Mouse (Mus musculus): ENCODE measurements around the gene Mcm6.

Gene Mcm6

DNA sequence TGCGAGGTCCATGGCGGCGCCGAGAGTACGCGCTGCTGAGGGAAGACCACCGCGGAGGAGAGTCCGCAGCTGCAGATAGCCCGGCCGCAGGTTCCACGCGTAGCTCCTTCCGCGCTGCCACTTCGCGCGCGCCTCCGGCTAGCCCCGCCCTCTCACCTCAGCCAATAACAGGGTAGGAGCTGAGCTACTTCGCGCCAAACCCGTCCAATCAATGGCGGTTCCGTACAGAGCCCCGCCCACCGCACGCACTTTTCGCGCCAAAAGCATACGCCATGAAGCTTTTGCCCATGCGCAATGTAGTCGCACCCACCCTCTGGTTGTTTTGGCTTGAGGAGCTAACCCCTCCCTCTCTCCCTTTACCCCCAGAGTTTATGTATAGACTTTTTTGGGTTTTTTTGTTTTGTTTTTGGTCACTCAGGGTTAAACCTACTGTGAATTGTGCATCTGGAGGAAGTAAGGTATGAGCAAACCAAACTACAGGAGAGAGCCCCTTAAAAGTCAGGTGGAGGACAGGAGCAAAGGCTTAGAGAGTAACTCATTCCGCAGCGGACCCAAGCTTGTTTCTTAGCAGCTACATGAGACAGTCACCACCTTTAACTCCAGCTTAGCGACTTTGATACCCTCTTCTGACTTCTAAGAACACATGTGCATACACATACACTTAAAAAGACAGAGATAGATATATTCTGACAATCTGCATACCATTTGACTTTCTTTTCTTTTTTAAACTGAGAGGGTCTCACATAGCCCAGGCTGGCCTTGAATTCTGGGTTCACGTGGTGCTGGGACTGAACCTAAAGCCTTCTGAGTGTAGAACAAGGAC is at the start of gene Mcm6:
TSS of gene Mcm6 (minus strand) at position 111 of the 823 bp plus-strand sequence.
- peak; percentile 93 for DNase-seq

DNA sequence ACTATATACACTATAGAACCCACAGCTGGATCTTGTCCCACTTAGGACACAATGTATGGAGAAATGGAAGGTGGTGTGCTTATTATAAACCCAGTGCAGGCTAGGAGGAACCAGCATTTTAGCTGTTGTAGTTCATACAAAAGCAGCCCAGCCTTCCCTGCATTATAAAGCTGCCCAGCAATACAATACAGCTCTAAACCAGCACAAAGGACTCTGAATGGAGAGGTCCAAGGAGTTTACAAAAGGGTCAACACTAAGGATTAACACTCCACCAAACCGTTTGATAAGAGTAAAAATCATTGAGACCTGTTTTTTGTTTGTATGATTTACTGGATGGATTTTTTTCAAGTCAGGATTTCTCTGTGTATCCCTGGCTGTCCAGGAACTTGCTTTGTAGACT is 47.4 kb upstream of the Mcm6 start:
- DNase-seq, result no peak

DNA sequence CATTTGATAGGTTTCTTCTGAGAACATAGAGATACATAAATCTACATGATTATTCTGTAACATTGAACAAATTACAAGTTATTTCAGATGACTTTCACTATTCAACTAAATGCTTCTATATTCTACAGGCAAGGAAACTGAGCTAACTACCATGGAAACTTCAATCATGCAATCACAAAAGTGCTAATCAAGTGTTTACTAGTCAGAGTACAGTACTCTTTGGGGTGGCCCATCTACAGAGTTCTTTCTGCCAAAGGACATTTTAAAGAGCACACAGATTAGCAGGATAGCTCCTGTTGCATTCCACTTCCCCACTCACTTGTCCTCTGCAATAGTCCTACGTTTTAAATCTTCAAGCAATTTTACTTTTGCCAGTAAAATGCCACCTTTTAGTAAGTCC is 46.2 kb upstream of the Mcm6 start:
- no peak for DNase-seq

DNA sequence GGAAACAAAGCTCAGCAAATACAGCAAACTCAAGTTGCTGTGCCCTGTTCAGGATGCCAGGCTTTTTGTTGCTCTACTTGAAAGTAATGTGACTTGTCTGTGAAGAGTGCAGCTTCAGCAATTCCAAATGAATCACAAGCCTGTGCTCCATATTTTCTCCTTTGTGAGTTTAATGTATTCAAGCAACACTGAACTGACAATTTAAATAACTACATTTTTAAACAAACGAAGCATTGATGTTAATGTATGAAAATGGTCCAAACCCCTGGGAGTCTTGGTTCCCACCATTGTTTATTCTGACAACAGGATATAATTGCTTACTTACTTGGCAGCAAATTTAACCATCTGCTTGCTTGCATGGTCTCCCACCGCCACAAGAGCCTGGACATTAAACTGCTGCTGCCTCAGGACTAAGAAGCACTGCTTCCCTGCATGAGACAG is 45.6 kb upstream of the Mcm6 start:
- no peak for DNase-seq

DNA sequence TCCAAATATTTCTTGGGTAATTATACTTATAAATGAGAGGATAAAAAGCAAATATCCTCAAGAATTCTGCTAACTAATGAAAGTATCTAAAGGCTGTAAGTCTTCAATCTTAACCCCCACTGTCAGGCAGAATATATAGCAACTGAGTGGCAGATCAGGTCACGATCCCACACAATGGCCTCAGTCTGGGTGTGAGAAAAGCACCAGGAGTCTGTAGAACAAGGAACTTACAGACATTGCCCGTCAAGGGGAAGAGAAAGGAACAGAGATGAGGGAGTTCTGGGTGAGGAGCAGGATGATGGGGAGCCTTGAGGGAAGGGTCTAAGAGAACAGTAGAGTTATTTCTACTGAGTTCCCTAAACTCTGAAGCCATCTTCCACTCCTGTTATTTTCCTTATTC is 41.5 kb upstream of the Mcm6 start:
- DNase-seq, result no peak

DNA sequence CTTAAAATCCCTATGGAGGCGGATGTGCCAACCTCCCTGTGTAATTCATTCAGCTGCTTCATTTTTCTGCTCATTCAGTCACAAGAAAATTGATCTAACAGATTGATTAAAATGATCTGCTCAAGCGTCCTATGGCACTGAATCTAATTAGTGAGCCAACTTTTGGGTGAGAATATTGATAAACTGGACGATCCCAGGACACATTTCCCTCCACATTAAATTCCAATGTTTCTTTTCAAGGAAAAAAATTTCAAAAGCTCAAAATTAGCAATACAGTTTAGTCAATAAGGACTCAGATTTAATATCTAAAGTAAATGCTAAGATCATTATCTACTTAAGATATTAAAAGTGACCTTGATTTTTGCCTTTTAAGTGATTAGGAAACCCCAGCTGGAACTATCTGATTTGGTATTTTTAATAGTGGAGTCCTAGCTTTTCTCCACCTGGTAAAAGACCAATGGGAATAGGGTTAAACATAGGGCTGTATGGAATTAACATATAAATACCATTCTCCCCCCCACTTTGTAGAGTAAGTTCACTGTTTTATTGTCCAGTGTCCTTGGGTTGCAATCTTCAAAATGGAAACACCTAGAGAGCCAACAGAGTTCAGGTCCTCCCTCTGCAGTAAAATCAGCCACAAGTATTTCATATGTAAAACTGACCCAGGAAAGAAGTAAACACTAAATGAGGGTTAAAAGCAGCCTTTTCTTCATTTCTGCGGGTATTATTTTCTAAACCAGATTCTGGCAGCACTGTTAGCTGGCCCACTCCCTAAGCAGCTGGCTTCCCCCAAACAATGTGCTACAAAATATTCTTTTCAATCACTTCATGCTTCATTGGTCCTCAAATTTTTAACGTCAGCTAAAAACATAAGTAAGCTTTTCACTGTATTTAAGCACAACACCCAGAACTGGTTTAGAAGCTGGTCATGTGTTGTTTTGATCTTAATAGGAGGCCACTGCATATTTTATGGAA is 40.8 kb upstream of the Mcm6 start:
- DNase-seq, result no peak

DNA sequence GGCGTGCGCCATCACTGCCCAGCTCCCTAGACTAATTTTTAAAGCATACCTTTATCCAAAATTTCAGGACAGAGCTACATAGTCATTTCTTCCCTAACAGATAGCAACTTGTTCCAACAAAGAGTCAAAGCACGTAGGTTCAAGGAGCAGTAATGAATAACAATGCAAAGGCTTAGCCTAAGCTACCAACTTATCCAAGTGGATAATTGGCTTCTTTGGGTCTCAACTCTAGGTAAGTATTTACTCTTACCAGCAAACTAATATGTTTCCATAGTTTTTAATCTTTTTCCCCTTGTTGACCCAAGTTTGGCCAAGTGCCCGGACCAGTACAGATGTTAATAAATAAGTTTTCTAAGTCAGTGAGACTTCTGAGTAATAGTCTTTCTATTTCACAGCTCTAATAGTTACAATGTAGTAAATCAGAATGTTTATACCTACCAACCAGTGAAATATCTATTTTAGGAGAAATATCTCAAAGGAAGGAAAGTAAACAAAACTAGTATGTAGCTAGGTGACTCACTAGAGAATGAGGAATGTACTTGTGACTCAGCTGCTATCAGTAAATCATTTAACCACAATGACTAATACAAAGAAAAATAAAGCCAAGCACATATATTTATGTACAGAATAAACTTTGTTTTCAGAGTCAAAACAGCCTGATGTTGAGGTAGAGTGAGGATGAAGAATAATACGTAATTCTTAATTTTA is 39.4 kb upstream of the Mcm6 start:
- DNase-seq, result no peak

DNA sequence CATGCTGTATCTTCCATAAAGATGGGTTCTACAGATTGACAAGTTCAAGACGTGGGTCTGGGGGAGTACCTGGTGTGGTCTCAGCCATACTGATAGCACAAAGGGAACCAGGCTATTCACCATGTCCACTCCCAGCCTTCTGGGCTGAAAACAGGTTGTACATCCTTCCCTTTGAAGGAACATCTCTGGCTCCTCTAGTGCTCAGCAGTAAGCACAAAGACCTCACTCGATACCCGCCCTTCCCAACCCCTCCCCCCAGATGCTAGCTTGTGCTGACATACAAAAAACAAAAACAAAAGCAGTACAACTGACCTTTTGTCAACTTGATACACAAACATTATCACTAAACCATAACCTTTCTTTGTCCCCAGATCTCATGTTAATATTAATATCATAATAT is 35.2 kb upstream of the Mcm6 start:
- no peak for DNase-seq

DNA sequence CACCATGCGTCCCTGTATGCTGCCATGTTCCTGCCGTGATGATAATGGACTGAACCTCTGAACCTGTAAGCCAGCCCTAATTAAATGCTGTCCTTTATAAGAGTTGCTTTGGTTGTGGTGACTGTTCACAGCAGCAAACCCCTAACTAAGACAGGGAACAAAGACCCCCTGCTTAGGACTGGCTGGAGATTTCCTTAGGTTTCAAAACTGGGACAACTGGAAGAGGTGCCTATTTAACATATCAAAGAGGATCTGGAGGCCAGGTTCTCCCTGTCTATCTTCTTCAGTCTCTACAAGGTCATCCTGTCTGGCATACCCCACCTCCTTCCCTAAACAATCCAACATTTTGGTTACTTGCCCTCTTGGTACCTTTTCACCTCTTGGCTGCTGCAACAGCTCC is 32.9 kb upstream of the Mcm6 start:
- no peak for DNase-seq

DNA sequence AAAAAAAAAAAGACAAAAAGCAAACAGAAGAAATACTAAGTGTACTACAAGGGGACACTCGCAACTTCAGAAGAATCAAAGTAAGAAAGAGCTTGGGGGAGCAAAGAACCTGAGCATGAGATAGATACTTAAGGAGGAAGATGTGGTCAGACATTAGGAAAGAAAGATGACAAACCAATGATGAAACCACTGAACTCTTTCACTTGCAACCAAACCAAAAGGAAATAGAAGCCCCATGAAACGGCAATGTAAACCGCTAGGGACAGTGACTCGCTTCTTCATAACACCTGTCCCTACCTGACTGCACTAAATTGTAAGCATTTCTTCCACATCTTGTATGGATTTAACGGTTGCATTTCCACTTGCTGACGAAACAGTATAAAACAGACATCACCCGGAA is 27.0 kb upstream of the Mcm6 start:
- DNase-seq, result no peak

DNA sequence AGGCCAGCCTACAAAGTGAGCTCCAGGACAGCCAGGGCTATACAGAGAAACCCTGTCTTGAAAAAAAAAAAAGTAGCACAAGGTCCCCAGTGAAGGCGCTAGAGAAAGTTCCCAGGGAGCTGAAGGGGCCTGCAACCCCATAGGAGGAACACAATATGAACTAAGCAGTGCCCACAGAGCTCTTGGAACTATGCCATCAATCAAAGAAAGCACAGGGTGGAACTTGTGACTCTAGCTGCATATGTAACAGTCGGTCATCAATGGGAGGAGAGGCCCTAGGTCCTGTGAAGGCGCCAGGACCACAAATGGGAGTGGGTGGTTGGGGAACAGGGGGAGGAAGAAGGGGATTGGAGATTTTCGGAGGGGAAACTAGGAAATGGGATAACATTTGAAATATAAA is 17.4 kb upstream of the Mcm6 start:
- no peak for DNase-seq

DNA sequence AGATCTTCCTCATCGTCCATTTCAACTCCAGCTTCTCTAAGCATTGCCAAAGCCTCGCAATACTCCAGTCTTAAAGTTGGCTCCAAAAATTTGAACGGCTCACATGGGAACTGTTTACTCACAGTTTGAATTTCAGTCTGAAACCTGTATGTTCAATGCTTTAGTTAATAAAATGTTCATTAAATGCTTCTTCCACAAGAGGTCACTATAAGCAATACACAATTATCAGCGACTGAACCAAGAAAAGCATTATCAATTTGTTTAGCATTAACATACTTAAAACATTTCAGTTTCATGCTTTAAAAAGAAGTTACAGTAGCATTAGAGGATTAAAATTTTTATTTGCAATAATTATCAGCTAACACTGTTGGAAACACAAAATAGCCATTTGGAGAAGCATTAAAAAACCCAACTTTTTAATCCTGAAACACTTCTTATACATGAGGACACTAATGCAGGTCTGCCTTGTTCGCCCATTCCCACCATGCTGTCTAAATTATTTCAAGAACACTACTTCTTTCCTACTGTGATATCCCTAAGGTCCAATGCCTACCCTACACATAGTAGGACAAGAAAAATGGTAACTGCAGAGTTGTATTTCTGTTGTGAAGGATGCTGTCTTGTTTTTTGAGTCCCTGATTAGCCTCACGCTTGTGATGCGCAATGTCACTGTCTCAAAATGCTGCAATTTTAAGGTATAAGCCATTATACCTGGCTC is 12.8 kb upstream of the Mcm6 start:
- DNase-seq, result no peak

DNA sequence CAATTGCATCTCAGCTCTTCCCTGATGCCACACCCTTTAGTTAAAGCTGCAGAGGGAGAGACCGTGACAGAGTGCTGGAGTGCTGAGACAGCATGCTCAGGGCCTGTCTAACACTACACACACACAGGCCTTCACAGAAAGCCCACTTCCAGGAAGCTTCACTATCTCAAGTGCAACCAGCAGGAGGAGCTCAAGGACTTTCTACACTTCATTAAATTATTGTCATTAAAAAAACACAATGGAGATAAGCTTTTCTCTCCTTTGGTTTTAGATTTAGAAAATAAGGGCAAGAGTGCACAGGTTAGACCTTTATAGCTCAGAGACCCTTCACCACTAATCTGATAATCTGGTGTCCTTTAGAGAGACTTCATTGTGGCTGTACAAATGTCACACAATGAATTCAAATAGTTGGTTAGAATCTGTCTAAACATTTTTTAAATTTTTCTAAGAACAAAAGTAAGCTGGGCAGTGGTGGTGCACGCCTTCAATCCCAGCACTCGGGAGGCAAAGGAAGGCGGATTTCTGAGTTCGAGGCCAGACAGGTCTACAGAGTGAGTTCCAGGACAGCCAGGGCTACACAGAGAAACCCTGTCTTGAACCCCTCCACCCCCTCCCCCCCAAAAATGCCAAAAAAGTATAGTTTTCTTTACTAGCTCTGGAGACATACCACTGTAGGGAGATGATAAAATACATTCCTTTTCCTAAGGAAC is 9.4 kb upstream of the Mcm6 start:
- no peak for DNase-seq

DNA sequence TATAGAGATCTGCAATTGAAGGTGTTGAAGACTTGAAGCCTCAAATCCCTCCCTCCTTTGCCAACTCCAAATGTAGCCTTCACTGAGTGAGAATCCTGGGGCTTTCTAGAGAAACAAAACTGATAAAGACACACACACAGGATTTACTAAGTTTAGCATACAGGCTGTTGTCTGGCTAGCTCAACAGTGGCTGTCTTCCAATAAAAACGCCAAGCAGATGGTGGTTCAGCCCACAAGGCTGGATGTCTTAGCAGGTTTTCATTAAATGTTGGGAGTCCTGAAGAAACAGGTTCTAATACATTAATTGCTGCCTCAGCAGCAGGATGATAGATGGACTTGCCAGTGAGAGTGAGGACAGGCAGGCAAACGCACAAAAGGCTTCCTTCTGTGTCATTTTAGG is 1.1 kb upstream of the Mcm6 start:
- DNase-seq, result peak; percentile 63

DNA sequence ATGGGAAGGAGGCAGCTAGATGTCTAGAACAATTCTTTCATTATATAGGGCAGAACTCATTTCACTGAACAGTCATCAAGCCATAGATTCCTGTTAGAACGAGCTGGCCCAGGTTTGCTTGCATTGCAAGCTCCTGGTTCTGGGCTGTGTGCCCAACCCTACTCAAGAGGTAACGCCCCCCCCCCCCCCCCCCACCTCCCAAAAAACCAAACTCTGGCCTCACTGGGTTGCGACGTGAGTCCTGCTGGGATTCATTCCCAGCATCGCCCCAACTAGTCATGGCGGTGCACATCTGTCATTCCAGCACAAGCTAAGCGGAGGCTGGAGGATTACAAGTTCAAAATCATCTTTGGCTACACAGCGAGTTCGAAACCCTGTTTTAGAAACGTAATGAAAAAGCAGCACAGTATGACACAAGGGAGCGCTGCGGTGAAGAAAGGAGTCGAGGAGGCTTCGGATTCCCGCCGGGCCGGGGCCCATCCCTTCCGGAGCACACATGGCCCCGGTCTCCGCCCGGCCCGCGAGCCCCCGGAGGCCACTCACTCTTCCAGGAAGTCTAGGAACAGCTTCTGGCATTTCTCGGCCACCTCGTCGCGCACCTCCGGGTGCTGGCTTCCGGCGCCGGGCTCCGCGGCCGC is 429 bp downstream of the Mcm6 start:
- DNase-seq, result no peak

DNA sequence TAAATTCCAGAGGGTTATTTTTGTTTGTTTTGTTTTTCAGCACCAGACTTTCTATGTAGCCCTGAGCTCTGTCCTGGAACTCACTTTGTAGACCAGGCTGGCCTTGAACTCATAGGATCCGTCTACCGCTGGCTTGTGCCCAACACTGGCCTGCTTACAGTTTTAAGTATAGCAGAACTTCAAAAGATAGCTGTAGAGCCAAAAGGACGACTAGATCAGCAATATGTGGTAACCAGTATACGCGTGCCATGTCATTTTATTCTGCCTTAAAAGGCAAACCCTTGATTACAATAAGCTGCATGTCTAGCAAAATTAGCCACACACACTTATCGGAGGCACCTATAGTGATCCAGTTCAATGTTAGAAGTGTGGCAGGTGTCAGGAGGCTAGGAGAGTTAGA is 1.2 kb downstream of the Mcm6 start:
- DNase-seq, result no peak

DNA sequence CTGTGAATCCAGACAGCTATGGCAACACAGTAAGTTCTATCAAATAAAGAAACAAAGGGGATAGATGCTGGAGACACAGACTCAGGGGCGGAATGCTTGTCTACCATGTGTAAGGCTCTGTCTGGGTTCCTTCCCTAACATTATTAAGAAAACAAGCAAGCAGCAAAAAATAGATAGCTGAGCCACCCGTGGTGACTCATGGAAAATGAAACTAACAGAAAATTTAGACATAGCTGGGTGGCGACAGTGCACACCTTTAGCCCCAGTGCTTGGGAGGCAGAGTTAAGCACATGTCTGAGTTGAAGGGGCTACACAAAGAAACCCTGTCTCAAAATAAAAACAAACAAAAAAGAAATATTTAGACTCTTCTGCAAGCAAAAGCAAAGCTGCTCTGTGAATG is 2.0 kb downstream of the Mcm6 start:
- DNase-seq, result no peak

DNA sequence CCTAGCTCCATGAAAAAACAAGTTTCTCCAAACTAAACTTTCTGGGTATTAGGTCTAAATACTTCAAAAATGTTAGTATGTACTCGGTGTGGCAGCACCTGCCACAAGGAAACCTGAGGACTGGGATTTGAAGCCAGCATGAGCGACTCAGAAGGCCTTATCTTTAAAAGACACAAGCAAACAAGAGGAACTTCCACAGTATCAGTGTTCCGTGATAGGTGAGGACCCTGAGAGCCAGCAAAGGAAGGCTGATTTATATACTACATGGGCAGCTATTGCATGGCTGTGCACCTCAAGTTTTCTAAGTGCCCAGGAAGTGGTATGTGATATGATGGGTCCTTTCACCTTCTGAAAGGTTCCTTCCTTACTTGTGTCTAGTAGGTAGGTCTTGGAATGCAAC is 6.4 kb downstream of the Mcm6 start:
- no peak for DNase-seq

DNA sequence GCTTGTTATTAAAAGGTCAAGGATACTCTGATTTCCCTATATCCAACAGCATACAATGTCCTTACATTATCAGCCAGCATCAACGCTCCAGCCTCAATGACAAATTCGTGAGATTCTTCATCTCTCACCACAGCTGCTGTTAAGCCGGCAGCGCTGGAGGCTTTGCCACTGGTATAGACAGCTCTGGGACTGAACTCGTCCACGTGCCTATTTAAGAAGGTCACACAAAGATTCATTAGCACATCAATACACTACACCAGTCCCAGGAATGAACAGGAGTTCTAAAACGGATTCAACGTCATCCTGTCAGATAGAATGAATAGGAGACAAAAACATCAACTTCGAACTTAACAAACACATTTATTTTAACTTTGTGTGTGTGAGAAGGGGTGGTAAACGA is 15.2 kb downstream of the Mcm6 start:
- no peak for DNase-seq

DNA sequence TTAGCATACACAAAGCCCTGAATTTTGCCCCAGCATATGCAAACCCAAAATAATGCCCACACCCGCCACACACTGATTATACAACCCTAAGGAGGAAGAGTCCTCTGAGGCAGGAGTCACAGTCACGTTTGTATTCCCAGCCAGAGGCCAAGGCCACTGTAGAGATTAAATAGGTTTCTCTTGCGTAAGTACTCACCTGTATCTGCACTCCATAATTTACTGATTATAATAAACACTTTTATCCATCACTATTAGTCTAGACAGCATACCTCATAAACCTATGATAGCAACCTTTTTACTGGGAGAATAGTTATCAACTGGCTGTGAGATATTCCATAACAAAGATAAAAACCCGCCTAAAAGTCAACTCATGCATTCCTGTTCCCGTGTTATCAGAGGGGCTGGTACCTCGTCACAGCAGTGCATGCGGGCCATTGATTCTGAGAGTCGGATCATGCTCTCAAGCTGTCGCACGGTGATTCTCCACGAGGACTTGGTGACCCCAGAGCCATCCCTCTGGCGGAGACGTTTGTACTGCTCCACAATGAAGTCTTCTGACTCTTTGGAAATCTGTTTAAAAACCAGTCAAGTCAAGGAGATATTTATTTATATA is 21.6 kb downstream of the Mcm6 start:
- no peak for DNase-seq

DNA sequence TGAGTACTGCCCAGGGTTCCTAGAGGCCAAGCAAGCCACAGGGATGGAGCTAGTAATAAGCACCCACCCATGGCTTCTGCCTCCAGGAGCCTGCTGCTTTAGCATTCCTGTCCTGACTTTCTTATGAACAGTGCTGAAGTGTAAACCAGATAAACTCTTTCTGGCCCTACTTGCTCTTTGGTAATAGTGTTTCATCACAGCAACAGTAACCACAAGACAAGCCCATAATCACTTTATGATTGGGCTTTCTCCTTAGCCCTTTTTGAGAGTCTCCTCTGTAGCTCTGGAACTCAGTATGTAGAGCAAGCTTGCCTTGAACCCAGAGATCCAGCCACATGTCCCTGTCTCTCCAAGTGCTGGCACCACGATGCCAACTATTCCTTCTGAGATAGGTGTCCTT is 29.2 kb downstream of the Mcm6 start:
- DNase-seq, result no peak
